Mouse (Mus musculus) cerebellum, postnatal 10 days (tissue): ENCODE measurements at regions not wholly inside any gene's neighbourhood (a gene's known extent, or its start where the extent isn't known, plus 50 kb on each side); places are given as distances from the start of the nearest gene placed in this dataset.

Source experiments
- DNase-seq, 2 experiments: peaks; one replicate each; pipeline ENCODE4 v3.0.0; 2021; ENCODE audit warnings: mixed read lengths in 2 of 2

- DNase-seq: no peak
These were observed 441.4 kb upstream of the Btbd3 start for GRCm38 (mm10) chr2:137814945-137815344.

DNA sequence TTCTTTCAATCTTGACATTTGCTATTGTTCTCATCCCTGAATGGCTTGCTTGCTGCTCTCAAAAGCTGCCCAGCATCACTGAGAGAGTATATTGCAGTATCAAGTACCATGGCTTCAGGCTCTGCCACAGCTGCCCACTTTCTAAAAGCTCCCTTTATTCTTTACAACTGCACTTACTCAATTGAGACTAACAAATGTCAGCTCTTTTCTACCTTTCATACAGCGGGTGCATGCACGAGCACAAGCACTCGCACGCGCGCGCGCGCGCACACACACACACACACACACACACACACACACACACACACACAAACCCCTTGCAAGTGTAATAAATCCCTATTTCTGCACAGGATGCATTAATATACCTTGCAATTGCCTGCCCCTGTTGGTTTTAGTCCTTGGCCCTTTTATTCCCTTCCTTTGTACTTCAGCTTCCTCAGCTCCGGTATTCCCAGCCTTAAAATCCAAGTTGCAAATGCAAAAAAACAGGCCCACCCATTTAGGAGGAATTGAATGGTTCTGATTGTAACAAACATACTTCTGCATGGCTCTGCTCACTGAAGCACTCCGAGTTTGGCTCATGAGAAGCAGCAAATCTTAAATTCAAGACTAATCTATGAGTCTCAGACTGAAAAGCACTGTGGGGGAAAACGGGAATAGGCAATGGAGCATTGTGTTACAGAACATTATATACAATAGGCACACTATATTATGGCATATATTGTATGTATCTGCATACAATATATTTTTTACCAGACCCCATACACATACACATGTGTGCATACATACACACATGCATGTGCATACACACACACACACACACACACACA lies 447.7 kb upstream of the Btbd3 start:
- peak; percentile 3 to 14 for DNase-seq

GRCm38 (mm10) chr2:137807594-137808295 lies 448.6 kb upstream of the Btbd3 start:
- no peak for DNase-seq

DNA sequence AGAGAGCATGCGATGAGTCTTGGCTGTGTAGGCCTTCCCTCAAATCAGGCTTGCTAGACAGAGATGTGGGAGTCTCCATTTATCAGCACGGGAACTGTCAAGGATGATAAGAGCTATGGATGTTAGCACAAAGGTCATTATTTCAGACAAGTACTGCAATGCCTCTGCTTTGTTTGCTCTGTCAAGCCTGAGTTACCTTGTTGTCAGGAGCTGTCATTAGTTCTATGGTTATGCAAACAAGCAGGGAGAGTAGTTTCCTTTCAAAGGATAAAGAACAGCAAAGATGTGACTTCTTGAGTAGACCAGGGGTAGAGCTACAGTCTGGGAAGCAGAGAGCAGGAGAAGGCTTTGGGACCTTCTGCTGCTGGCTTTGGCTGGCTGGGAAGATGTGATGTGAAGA lies 461.5 kb upstream of the Btbd3 start:
- no peak for DNase-seq

DNA sequence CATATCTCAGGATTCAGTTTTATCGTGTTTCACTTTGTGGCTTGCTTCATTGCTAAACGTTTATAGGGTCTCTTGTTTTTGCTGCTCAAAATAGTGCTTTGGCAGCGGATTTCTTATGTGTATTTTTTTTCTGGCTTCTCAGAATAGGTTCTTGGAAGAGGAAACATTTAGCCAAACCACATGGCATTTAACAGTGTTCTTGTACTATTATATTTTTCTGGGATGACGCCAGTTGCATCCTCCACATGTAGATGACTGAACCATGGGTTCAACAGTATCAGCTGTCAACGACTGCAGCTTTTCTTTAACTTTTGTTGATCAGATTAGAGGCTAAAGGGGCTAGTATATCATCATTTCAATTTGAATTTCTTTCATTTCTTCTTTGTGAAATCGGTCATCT lies 472.3 kb upstream of the Btbd3 start:
- DNase-seq: no peak

DNA sequence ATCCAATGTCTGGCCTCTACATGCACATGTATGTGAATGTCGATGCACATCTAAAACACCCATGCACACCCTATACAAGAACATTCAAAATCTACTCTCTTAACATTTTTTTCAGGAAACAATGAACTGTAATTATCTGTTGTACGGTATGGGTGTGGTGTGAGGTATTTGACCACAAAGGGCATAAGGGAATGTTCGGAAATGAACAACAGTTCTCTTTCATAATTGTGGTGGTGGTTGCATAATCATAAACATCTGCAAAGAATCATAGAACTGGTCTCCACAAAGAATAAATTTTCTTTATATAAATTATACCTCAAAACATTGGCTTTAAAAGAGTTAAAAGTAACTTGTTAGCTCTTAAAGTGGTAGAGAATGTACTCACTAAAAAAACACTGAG lies 478.9 kb upstream of the Btbd3 start:
- DNase-seq: no peak

DNA sequence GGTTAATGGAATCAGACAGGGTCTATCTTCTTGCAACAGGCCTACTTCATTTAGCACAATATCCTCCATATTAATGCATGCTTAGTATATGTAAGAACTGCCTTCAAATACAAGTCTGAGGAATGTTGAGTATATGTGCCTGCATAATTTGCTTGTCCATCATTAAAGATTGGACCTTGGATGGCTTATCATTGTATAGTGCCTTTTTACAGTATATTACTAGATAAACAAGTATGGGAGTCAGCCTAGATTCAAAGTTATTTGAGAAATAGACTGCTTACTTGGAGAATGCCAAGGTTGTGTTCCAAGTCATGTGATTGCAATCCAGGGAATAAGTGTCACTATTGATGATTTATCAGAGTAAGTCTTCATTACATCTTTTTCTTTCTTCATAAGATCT lies 491.6 kb upstream of the Btbd3 start:
- DNase-seq: no peak

GRCm38 (mm10) chr2:137759455-137759854 lies 496.9 kb upstream of the Btbd3 start:
- DNase-seq: no peak

GRCm38 (mm10) chr2:137758389-137758788 lies 498.0 kb upstream of the Btbd3 start:
- DNase-seq: no peak

DNA sequence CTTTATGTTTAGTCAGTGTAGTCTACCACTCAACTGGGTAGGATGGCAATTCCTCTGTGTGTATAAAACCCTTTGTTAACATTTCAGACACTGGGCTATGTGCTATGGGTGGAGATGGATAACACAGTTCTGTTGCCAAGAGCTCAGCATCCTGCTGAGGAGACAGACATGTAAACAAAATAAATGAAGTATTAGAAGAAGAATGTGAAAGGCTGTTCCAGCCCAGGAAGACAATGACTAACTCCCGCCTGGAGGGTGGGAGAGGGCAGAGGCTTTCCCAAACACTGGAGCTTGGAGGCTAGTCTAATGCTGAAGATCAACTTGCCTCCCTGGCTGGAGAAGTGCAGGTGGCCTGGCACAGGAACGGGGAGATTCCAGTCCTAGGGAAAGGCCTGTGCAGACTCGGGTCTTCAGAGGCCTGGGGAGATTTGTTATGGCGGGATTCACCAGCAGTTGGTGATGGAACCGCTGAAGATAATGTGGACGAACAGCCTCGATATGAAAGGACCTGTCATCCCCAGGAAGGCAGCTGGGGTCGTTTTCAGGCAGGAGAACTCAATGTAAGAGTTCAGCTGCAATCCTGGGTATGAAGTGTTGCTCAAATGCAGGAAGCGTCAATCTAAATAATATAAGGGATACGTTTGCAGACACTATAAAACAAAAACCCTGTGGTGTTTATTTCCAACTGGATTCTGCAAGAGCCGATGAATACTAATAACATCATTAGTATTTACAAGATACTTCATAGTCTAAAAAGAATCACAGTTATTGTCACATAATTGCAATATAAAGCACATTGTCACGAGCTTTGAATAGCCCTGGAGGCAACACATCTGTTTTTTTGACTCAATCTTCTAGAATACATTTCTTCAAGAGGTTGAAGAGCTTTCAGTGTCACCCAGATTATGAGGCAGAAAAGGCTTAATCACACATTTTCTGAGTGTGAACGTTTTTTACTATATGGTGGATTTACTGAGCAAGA lies 498.8 kb upstream of the Btbd3 start:
- DNase-seq: peak; percentile 6 to 9

DNA sequence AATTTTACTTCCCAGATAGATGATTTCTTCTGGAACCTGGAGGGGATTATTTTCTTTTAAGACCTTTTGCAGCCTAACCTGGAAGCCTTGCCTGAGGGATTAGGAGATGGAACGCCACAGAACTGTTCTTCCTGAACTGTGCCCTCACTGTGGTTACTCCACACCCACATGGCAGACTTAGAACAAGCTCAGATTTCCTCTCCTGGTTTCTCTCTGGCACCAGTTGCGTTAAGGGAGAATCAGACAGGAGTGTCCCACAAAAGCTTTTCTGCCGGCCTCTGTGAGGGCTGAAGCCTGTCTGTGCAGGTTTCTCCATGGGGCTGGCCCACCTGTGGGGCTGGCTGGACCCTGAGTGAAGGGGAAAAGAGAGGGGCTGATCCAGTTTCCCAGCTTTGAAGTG lies 500.1 kb upstream of the Btbd3 start:
- DNase-seq: no peak

DNA sequence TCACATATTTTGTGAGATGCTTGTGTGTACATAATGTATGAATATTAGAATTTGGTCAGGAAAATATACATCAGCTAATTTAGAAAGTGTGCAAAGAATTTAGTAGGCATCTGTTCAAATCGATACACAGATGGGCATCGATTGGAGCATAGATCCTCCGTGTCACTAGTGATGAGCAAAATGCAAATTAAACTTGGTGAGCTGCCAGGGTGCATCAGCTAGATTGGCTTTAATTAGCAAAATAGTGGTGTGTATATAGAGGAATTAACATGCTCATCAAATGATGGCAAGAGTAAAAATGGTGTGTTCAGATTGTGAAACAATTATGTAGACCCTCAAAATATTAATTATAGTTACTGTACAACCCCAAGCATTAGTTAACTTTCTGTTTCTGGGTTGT lies 501.9 kb upstream of the Btbd3 start:
- DNase-seq: peak in 1 of 2 experiments; percentile 5

- peak; percentile 64 to 69 for DNase-seq
These were observed 524.0 kb upstream of the Btbd3 start for GRCm38 (mm10) chr2:137732410-137732809.

DNA sequence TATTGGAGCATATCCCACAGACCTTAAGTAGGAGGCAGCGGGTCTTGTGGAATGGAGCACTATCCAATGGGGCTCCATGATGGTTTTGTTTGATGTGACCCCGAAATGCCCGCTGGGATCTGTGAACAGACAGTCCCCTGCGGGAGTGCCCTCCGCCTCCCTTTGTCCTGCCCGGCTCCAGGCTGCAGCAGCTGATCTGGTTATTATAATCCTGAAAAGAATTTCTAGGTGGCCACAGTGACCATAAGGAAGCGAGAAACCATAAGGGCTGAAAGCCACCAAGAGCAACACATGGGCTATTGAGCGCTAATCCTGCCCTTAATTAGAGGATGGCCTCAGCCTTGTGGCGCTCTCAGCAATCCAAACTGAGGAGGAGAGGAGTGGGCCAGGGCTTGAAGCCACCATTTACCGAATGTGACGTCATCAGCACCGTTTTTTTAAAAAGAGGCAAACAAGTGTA lies 525.9 kb upstream of the Btbd3 start:
- peak; percentile 66 to 67 for DNase-seq

GRCm38 (mm10) chr2:137729871-137730270 lies 526.5 kb upstream of the Btbd3 start:
- peak; percentile 70 to 77 for DNase-seq

- DNase-seq: peak in 1 of 2 experiments; percentile 25
These were observed 527.2 kb upstream of the Btbd3 start for GRCm38 (mm10) chr2:137729207-137729606.

DNA sequence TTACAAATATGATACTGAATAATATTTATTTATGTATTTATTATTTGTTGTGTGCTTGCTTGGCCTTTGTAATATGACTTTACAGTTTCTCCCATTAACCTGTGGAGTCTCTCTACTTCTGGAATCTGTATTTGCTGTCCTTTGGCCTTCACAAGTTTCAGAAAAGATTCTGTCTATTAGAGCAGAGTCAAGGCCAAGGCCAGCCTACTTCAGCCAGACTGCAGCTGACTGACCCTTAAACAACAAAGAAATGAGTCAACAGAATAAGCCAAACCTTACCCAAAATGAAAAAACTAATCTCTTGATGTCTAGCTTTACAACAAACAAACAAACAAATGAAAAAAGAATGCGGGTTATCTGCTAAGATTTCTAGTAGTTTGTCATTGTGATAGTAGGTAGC lies 532.7 kb upstream of the Btbd3 start:
- no peak for DNase-seq

DNA sequence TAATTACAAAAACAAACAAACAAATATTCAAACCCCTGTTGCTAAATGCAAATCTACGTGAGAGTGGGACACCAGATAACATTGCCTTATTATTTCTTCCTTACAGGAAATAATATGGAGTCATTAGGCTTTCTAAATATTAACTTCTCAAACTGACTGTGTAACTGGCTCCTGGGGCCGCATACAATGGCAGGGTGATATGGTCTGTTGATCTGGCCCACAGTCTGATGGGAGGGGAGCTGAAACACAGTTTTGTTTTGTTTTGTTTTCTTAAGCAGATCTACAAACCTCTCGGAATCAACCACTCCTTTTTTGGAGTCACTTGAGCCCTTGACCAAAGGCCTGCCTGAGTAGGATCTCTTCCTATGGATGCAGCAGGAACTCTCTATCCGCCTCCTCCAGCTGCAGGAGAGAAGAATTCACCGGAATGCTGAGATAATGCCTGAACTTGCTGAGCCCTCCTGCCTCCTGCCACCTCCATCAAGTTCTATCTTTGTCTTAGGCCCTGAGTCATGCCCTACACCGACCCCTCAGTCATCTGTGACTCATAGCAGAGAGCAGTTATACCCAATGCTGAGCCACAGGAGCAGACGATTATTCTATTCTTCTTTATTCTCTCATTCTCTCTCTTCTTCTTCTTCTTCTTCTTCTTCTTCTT lies 534.5 kb upstream of the Btbd3 start:
- no peak for DNase-seq

DNA sequence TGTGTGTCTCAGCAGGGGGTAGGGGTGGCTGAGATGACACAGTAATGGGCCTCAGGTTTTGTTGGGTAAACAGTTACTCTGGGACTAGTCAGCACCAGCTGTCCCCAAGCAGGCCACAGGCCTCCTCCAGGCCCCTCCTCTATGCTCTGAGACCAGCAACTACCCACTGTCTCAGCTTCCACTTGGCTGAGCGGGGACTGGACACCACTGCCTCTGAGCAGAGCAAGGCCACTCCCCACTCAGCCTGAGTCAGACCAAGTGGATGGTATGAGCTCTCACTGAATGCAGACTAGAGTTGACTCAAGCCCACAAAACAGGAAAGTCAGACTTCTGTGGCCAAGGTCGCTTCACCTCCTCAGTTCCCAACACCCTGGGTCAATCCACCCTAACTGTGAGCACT lies 540.5 kb upstream of the Btbd3 start:
- no peak for DNase-seq

DNA sequence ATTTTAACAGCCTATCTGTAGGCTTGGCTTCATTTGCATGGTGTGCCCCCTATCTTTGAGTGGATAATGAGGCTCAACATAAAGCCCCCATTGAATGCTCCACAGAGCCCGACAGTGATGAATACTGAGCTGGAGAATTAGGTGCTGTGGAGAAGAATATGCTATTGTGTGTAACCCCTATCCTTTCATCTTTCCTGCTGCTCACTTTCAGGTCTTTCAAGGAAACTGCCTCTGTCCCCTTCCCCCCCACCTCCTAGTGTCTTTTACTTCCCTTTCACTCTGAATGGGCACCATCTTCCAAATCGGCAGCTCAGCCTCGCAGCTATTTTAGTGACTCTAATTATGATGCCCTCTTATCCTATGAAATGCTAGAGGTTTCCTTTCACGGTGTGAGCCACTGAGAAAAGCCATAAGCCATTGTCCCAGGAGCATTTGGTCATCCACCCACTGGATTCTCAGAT lies 549.8 kb upstream of the Btbd3 start:
- peak in 1 of 2 experiments; percentile 28 for DNase-seq

DNA sequence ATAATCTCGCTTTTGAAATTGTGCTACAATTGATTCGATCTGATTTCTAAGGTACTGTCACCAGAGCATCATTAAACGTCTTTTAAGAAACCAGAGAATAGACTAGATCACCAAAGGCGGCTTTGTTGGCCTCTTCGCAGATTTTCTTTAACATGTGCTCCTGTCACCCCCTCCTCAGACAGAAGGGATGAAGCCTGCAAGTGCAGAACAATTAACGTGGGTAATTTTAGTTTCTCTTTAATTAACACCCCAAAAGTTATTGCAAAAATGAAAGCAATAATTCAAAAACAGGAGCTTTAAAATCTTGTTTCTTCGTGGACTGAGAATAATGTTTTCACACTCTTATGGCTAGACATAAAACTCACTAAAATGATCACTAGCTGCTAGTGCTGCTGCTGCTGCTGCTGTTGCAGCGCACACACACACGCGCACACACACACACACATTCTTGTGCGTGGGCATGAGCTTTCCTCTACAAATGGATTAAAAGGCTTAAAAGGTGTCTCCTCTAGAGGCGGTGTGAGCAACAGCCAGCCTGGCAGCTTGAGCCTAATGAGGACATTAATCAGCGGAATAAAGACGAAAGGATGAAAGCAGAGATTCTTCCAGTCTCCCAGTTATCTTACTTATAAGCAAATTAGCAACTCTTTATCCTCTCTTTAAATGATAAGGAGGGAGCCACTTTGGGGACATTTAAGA lies 550.5 kb upstream of the Btbd3 start:
- peak; percentile 63 to 67 for DNase-seq
